Mouse (Mus musculus) layer of hippocampus, adult 11-12 months (tissue): Measurements from ENCODE around the gene Tmem41b.
"Not testable (repeated sequence)": the region's sequence is repeated elsewhere in the genome, so short reads cannot be mapped to it uniquely, and the experiment has no call there.

Experiments used
- DNase-seq: peaks from one replicate; pipeline ENCODE4 v3.0.0; 2022; ENCODE audit warnings: low spot score

Tmem41b gene

DNA sequence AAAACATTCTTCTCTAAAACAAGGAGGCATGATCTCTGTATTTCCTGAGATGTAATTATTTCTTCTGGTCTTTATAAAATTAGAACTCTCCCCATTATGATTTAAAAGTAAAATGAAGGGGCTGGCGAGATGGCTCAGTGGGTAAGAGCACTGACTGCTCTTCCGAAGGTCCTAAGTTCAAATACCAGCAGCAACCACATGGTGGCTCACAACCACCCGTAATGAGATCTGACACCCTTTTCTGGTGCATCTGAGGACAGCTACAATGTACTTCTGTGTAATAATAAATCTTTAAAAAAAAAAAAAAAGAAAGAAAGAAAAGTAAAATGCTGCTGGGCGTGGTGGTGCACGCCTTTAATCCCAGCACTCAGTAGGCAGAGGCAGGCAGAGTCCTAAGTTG, 9.6 kb downstream of the Tmem41b start:
- not testable (repeated sequence) for DNase-seq

DNA sequence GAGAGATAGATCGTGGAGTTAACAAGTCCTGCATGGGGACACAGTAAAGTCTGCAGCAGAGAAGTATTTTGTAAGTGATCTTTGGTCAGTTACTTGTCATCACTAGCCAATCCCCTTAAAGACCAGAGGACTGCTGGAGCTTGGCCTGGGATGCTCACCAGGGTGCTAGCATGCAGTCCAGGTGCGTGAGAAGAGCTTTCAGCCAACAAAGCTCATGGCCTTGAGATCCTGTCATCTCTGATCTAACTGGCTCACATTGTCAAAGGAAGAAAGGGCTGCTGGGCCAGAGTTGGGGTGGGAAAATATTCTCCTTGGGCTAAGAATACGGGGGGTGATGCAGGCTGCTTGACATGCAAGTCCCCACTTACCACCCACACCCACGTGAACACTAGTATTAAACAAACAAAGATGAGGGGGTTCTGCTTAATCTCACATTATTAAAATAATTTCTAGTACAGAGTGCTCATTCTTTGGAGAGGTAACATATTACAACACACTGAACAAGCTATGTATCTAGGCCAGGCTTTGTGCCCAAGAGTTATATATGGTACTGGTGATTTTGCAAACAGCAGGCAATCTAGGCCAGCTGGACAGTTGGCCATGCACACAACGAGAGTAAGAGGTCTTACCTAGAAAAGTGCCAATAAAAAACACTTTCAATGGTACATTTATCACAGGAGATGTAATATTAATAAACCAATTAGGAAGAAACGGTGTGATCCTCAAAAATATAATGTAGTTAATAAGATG, 10.6 kb downstream of the Tmem41b start:
- no peak for DNase-seq

DNA sequence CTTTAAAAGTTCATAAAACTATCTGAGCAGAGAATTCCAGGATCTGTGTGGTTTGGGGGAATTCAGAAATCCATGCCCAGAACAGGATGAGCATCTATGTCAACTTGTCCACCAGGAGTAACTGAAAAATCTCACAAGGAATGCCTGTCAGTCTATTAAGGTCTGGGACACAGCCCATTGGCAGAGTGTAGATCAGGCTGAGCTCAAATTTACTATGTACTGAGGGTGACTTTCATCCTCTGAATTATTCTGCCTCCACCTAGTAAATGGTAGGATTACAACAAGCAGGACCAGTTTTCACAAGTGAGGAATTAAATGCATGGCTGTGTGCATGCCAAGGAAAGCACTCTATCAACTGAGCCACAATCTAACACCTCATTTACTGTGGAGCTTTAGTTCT, 17.2 kb downstream of the Tmem41b start:
- no peak for DNase-seq

DNA sequence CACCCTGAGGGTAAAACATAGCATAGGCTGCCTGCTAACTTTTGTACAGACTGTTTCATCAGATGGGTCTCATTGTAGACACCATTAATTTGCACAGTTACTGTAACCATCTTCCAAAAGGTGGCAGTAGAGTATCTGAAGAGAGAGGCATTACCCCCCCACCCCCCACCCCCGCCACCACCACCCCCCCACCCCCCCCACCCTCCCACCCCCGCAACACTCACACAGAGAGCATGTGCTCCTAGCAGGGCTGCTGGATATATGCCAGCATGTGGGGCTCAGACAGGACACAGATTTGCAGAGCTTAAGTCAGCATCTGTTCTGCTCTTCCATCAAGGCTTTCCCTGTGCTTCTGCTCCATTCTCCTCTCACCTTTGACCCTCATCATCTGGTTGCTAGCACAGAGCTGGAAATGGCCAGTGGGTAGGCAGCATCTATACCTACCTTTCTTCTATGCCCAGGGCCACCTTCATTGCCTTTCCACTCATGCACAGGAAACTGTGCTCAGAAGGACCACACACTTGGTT, 17.7 kb downstream of the Tmem41b start:
- peak; percentile 67 for DNase-seq

DNA sequence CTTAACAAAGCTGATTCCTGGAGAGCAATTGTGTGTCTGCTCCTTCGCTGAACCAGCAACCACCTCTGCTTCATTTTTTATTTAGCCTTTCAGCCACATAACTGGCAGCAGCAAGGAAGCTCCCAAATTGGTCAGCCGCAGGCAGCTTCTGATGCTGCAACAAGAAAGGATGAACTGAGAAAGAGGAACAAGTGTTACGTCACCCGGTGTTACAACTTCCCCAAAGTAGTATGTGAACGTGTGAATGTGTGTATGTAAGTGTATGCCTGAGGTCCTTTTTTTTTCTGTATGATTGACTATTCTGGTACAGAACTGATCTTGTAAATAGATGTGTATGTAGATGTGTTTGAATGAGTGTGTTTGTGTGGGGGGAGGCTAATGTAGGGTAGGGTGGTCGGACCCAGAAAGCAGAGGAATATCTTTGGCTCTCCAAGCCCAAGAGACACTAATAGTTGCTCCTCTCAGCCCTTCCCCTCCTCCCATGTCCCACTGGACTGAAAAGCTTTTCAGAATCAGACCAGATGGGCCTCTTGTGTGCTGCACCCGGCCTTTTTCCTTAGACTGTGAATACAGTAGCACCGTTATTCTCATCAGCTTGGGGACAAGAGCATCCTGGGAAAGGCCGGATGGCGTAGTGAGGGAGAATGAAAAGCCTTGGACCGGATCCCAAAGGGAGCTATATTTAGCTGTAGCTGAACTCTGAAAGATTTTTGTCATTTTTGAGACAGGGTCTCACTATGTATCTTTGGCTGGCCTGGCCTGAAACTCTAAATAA, 18.7 kb downstream of the Tmem41b start:
- peak; percentile 65 for DNase-seq

- no peak for DNase-seq
These were observed 21.1 kb downstream of the Tmem41b start for GRCm38 (mm10) chr7:109965658-109966057.

DNA sequence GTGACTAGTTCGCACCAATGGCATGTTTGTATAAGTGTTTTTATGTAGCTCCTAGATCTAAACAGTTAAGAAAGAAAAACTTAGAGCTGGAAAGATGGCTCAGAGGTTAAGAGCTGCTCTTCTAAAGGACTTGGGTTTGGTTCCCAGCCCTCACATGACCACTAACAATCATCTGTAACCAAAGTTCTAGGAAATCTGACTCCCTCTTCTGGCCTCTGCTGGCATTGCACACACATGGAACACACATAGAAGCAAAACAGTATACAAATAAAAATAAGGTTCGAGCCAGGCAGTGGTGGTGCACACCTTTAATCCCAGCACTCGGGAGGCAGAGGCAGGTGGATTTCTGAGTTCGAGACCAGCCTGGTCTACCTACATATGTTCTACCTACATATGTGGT, 23.0 kb downstream of the Tmem41b start:
- no peak for DNase-seq

DNA sequence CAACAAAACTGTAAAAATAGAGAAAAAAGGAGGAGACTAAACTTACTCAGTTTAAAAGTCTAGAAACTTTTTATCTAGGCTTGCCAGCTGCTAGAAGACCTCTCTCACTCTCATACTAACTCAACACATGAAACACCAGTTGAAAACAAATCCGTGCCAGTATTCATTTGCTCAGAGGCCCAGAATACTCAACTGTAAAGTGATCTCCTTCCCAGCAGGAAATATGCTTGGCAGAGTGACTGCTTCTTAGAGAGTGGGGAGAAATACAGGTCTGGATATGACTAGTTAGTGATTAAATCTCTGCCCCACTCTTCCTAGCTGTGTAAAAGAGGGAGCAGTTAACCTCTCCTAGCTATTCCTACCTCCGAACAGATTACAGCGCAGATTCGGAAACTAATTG, 24.1 kb downstream of the Tmem41b start:
- DNase-seq: no peak

DNA sequence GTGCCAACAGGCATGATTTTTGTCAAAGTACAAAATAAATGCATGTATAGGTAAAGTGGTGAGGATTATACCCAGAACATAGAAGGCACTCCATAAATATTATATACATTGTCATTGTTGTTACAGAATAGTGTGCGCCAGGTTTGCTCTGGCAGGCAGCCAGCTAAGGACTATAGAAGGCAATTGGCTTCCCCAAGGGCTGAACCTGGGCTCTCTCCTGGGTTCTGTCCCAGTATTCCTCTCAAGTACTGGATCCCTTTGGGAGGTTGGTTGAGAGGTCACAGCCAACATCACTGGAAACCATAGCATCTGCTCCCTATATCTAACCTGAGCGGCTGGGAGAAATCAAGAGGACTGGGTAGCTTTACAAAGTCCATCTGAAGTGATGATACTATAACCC, 25.2 kb downstream of the Tmem41b start:
- DNase-seq: peak; percentile 24

DNA sequence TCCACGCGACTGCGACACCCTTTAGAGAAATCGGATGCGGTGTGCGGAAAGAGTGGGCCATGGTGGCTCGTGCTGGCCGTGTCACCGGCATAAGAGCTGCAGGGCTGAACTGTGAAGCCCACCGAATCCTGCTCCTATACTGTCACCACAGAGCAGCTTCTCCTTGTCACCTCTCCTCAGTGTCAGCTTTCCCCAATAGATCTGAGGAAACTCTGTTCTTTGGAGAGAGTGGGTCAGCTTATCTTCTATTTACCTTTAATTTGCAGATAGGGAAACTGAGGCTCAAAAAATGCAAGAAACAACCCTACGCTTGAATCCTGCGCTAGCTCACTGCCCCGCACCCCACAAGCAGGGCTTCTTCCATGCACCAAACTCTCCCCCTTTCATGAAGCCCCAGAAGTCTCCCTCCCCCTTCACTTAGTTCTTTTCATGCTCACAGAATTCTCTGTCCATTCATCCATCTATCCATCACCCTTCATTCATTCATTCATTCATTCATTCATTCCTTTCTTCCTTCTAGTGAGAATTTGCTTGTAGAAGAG, 26.0 kb downstream of the Tmem41b start:
- no peak for DNase-seq

GRCm38 (mm10) chr7:109959716-109960612, 26.8 kb downstream of the Tmem41b start, which contains the start of gene Dennd5a:
Gene Dennd5a (minus strand): TSS chr7:109960470.
- peak; percentile 79 for DNase-seq

DNA sequence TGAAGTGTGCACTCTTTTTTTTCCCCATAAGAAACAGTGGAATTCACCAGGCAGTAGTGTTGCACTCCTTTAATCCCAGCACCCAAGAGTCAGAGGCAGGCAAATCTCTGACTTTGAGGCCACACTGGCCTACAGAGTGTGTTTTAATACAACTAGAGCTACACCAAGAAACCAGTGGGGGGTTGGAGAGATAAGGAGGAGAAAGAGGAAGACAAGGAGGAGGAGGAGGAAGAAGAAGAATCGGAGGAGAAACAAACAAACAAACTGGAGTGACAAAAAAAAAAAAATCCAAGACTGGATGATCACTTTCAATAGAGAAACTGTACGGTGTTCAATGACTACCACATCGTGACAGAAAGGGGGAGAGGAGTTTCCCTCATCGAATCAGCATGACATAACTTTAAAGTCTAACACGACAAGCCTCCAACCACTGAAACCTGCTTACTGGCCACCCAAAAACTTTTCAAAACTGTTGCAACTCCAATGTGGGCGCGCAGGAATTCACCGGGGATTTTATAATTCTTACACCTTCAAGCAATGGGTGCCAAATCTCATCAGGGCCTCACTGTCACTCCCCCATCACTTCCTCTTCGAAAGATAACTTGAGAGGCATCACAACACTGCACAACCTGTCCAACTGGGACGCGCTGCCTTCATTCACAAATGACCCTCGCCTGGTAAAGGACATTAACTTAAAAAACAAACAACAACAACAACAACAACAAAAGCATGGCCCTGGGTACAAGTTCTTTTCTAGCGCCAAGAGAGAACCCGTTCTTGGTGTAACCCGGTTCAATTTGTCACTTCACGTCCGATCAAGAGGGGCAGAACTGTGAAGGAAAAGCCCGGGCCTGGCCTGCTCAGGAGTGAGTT, 27.6 kb downstream of the Tmem41b start:
- no peak for DNase-seq

DNA sequence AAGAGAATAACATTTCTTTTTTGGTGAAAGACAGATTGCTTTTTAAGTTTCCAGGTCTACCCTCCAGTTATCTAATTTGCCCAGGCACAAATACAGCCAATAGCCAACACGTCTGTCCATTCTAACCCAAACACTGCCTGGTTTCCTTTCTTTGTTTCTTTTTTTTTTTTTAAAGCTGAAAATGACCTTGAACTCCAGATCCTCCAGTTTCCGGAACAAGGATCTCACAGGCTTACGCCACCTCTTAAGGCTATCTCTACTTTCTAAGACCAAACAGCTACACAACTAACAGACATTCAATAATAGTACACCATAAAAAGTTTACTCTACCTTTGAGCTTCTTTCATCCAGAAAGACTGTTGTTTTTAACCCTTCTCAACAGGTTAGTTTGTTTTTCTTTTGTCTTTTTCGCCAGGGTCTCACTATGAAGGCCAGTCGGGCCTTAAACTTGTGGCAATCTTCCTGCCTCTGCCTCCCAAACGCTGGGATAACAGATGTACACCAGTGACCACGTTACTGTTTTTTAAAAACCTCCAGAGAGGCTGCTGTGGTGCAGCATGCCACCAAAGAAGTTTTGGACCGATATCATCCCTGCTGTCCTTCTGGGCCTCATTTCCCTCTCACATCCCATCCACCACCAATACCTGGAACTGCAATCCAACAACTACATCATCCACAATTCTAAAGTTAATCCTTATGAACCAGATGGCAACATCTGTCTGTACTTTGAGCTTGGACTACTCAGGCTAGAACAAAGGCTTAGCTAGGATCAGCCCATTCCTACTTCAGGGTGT, 28.5 kb downstream of the Tmem41b start:
- DNase-seq: no peak

DNA sequence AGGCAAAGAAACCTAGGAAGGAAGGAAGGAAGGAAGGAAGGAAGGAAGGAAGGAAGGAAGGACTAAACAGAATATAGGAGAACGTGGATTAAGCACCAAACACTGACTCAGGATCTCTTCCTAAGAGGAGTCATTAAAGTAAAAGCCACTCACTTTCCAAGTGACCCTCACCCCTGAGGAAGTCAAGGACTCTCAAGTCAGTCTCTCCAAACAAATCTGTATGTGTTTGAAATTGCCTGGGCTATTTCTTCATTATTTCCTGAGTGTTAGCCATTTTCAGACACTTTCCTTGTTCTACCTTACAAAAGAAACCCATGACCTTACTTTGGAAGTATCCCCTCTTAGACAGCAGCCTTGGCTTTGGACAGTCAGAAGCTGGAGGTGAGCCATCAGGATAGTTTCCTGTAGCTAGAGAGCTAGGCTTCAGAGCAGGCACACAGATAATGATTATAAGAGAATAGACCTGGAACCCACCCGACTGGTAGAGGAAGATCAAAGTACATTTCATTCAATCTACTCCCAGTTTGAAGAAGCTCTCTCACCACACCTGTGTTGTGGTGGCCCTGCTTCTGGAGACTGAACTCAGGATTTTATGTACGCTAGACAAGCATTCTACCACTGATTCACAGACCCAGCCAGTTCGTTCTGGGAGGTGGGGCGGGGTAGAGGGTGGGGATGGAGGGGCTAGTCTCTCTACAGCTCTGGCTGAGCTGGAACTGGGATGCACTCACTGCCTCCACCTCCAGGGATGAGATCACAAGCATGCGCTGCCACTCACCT, 31.9 kb downstream of the Tmem41b start:
- DNase-seq: no peak

- DNase-seq: no peak
These were observed 35.4 kb downstream of the Tmem41b start for GRCm38 (mm10) chr7:109951297-109951696.

- no peak for DNase-seq
These were observed 42.2 kb downstream of the Tmem41b start for GRCm38 (mm10) chr7:109944421-109945034.

- no peak for DNase-seq
These were observed 57.1 kb downstream of the Tmem41b start for GRCm38 (mm10) chr7:109929628-109930027.

GRCm38 (mm10) chr7:109928365-109928764, 58.4 kb downstream of the Tmem41b start:
- no peak for DNase-seq

DNA sequence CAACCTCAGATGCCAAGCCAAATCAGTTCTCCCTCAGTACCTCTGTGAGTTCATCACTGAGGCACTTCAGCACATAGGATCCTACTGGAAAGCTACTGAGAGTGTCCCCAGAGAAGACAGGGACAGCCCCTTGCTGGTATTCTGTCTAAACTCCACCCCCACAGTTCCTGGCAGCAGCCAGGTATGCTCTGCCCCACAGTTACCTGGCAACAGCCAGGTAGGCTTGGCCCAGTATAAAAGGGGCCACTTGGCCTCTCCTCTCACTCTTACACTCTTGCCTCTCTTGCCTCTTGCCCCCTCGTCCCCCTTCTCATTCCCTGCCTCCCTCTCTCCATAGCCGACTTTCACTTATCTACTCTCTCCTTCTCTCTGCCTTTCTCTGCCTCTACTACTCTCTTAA, 61.8 kb downstream of the Tmem41b start:
- DNase-seq: no peak
